Mouse (Mus musculus) liver, embryonic 11.5 days (tissue): ENCODE results near the gene Dusp15. TPM values are rescaled to one million over a fixed set of nuclear protein-coding genes. Genes with fewer than 3 reads are reported as not detected.

Experiments
- ATAC-seq: fragments of 200-750 bp; cut with Nextera tagmentation; replicated peaks from 2 replicates; pipeline ENCODE4 v1.8.0; 2017; ENCODE audit warnings: moderate number of reproducible peaks, mild to moderate bottlenecking, moderate TSS enrichment, moderate library complexity; ENCODE audit not compliant: low FRiP score
- DNase-seq: peaks from one replicate; pipeline ENCODE4 v3.0.0-alpha.2; 2017; ENCODE audit warnings: low spot score
- H3K27ac ChIP-seq: fragments of 300-500 bp; sonication (generic); 2 replicates; pipeline ENCODE4 v1.5.1; 2014; ENCODE audit warnings: mild to moderate bottlenecking, low read depth, low read length, control low read depth
- H3K27me3 ChIP-seq: fragments of 300-500 bp; sonication (generic); replicated peaks from 2 replicates; pipeline ENCODE4 v1.6.1; 2014; ENCODE audit warnings: low read length, mixed read lengths; ENCODE audit not compliant: control insufficient read depth, insufficient read depth
- H3K36me3 ChIP-seq: fragments of 300-500 bp; sonication (generic); 2 replicates; pipeline ENCODE4 v1.6.1; 2014; ENCODE audit warnings: mild to moderate bottlenecking, low read length, moderate library complexity, mixed read lengths; ENCODE audit not compliant: control insufficient read depth, insufficient read depth
- H3K4me1 ChIP-seq: fragments of 300-500 bp; sonication (generic); replicated peaks from 2 replicates; pipeline ENCODE4 v1.6.1; 2014; ENCODE audit warnings: low read length, mixed read lengths; ENCODE audit not compliant: control insufficient read depth, insufficient read depth
- H3K4me2 ChIP-seq: fragments of 300-500 bp; sonication (generic); 2 replicates; pipeline ENCODE4 v1.6.1; 2014; ENCODE audit warnings: mild to moderate bottlenecking, control low read depth, moderate library complexity
- H3K4me3 ChIP-seq: fragments of 300-500 bp; sonication (generic); 2 replicates; pipeline ENCODE4 v1.5.1; 2014; ENCODE audit warnings: low read depth, low read length, control low read depth
- H3K9ac ChIP-seq: fragments of 300-500 bp; sonication (generic); 2 replicates; pipeline ENCODE4 v1.6.1; 2014; ENCODE audit warnings: low read depth, low read length, control low read depth
- H3K9me3 ChIP-seq: fragments of 300-500 bp; sonication (generic); 2 replicates; pipeline ENCODE4 v1.6.1; 2016; ENCODE audit warnings: low read length, inconsistent platforms, mixed read lengths; ENCODE audit not compliant: control insufficient read depth
- WGBS: fragments of 180-500 bp; shearing (Covaris S2); extraction: QIAGEN DNeasy Blood & Tissue Kit; methylation state at CpG from one replicate; pipeline ENCODE4 v1.1.7; 2014; 5-methylcytosine and 5-hydroxymethylcytosine counted together
- polyA plus RNA-seq: library from polyadenylated mRNA; unstranded; fragments of >200 nt; fragmentation: Nextera tagmentation; extraction: Ambion mirVana; gene quantifications from 2 replicates; pipeline ENCODE4 v1.2.1, GENCODE M21; 2014

Gene Dusp15
- polyA plus RNA-seq, 1 experiment from 2014 or later = not detected

- Histone ChIP-seq H3K9ac (no peak overlapping the region), H3K27ac (no peak overlapping the region), H3K9me3 (no peaks in the 10 kb centered on the region), H3K4me2 (no peak overlapping the region), H3K4me1 (peaks cover 4% of the 10 kb centered on the region), H3K36me3 (no peaks in the 10 kb centered on the region), H3K27me3 (peaks cover 58% of the 10 kb centered on the region), H3K4me3 (no peak overlapping the region)
- 78% methylated on average over 6 of the region's 6 CpGs for WGBS
- DNase-seq (no peak), ATAC-seq (no peak)
Observed at GRCm38 (mm10) chr2:152941106-152941505, 10.4 kb downstream of the Dusp15 start.

- Histone ChIP-seq H3K36me3 (no peaks in the 10 kb centered on the region), H3K9me3 (no peaks in the 10 kb centered on the region), H3K27ac (no peak overlapping the region), H3K4me3 (no peak overlapping the region), H3K9ac (no peak overlapping the region), H3K4me2 (no peak overlapping the region), H3K4me1 (peaks cover 4% of the 10 kb centered on the region), H3K27me3 (peaks cover 56% of the 10 kb centered on the region)
- ATAC-seq = no peak
- 13% methylated on average over 4 of the region's 4 CpGs for WGBS
- DNase-seq = no peak
Observed at GRCm38 (mm10) chr2:152939846-152940245, 11.7 kb downstream of the Dusp15 start.

DNA sequence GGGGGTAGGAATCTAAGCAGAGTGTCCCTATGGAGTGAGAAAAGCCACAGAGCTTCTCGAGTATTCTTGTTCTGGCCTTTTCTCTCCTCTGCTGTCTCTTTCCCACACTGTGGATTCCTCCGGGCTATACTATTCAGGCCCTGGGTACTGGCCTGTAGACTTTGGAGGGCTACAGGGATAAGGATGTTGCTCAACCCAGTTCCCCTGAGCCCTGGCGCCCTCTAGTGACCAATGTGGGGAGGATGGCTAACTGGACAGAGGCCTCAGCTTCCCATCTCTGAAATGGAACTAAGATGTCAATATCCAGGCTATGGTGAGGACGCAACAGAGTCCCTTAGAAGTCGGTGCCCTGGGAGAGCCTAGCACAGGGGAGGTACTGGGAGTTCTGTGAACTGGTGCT is 17.9 kb downstream of the Dusp15 start:
- no peak overlapping the region for H3K4me2 ChIP-seq
- no peaks in the 10 kb centered on the region for H3K9me3 ChIP-seq
- ATAC-seq = no peak
- H3K36me3 ChIP-seq = no peaks in the 10 kb centered on the region
- no peak for DNase-seq
- no peaks in the 10 kb centered on the region; the same call in 1 of the 2 replicates for H3K4me1 ChIP-seq
- H3K27me3 ChIP-seq = 0 out of 2 replicates have a peak, but pooled peaks cover 9% of the 10 kb centered on the region
- no peak overlapping the region for H3K9ac ChIP-seq
- WGBS = 27% methylated on average over 5 of the region's 5 CpGs
- no peak overlapping the region for H3K27ac ChIP-seq
- no peak overlapping the region for H3K4me3 ChIP-seq

DNA sequence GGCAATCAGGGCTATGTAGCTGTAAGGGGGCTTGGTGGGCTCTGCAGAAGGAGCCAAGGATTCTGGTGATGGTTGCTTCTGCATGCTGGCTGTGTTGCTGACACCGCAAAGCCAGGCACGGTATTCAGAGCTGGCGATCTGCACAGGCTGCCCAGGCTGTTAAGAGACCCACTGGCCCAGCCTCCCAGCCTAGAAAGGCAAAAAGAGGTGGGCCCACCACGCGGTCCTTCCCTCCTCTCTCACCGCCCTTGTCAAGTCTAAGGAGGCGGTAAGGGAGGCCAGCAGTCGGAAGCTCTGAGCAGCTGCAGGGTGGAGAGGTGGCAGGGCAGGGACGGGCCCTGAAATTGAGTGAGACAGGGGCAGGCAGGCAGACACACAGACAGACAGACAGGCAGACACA is 18.4 kb downstream of the Dusp15 start, which contains the start of gene Foxs1:
Gene Foxs1, minus strand, starts transcription at position 161 of the 400 bp plus-strand sequence.
- DNase-seq (no peak), ATAC-seq (no peak)
- Histone ChIP-seq H3K27me3 (0 out of 2 replicates have a peak, but pooled peaks cover 9% of the 10 kb centered on the region), H3K27ac (no peak within 1 kb of the TSS), H3K36me3 (no peaks in the 10 kb centered on the region), H3K9ac (no peak within 1 kb of the TSS), H3K4me3 (no peak within 1 kb of the TSS), H3K9me3 (no peaks in the 10 kb centered on the region), H3K4me1 (no peaks in the 10 kb centered on the region; the same call in 1 of the 2 replicates), H3K4me2 (no peak within 1 kb of the TSS)
- WGBS = 36% methylated on average over 9 of the region's 9 CpGs

DNA sequence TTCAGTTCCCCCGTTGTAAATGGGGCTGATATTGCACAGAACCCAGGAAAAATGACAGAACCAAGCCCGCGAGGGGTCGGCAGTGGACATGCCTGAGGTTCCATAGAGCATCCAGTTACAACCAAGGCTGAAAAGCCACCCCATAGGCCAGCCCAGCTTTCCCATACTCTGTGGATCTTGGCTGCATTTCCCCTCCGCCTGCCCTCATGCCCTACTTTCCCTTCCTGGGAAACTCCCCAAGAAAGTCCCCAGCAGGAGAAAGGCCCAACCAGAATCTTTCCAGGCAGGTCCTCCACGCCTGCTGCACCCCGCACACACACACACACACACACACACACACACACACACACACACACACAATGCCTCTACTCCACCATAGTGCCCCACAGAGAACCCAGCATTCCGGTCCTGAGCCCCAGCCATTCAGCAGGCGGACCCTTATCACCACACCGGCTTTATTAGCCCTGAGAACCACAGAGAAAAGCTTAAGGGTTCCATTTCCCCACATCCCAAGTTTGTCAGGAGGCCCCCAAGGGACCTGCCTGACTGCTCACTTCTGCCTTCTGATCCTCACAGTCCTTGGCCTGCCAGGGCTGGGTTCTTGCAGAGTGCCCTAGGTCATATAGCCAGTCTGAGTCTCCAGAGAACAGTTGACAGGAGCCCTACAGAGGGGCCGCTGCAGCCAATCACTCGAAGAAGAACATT is 19.9 kb downstream of the Dusp15 start:
- DNase-seq = no peak

GRCm38 (mm10) chr2:152930276-152930675 is 21.2 kb downstream of the Dusp15 start:
- Histone ChIP-seq H3K4me3 (no peak overlapping the region), H3K4me1 (no peaks in the 10 kb centered on the region; the same call in 1 of the 2 replicates), H3K4me2 (no peak overlapping the region), H3K27me3 (no peaks in the 10 kb centered on the region), H3K9me3 (no peaks in the 10 kb centered on the region), H3K36me3 (no peaks in the 10 kb centered on the region), H3K27ac (no peak overlapping the region), H3K9ac (no peak overlapping the region)
- no peak for ATAC-seq
- WGBS = 37% methylated on average over 2 of the region's 2 CpGs
- no peak for DNase-seq

More for the DNA sequence above, 19.9 kb downstream of the Dusp15 start:
- H3K9me3 ChIP-seq = no peaks in the 10 kb centered on the region
- 72% methylated on average over 12 of the region's 12 CpGs for WGBS
- H3K4me3 ChIP-seq = no peak overlapping the region
- no peak overlapping the region for H3K27ac ChIP-seq
- no peak overlapping the region for H3K4me2 ChIP-seq
- H3K27me3 ChIP-seq = 0 out of 2 replicates have a peak, but pooled peaks cover 9% of the 10 kb centered on the region
- no peaks in the 10 kb centered on the region for H3K36me3 ChIP-seq
- H3K9ac ChIP-seq = no peak overlapping the region
- ATAC-seq = no peak
- H3K4me1 ChIP-seq = no peaks in the 10 kb centered on the region; the same call in 1 of the 2 replicates

- 56% methylated on average over 3 of the region's 3 CpGs for WGBS
- H3K27ac ChIP-seq = no peak overlapping the region
- no peaks in the 10 kb centered on the region for H3K27me3 ChIP-seq
- H3K9me3 ChIP-seq = no peaks in the 10 kb centered on the region
- H3K9ac ChIP-seq = no peak overlapping the region
- no peak for ATAC-seq
- no peak for DNase-seq
- H3K36me3 ChIP-seq = no peaks in the 10 kb centered on the region
- H3K4me1 ChIP-seq = no peaks in the 10 kb centered on the region; the same call in 1 of the 2 replicates
- no peak overlapping the region for H3K4me3 ChIP-seq
- H3K4me2 ChIP-seq = no peak overlapping the region
Observed at GRCm38 (mm10) chr2:152928988-152929370, 22.5 kb downstream of the Dusp15 start.

- Histone ChIP-seq H3K9me3 (no peaks in the 10 kb centered on the region), H3K27ac (peak overlapping the region; percentile 2; the same call in 1 of the 2 replicates), H3K4me3 (no peak overlapping the region), H3K4me2 (no peak overlapping the region), H3K4me1 (no peaks in the 10 kb centered on the region; the same call in 1 of the 2 replicates), H3K27me3 (no peaks in the 10 kb centered on the region), H3K9ac (no peak overlapping the region), H3K36me3 (no peaks in the 10 kb centered on the region)
- 49% methylated on average over 14 of the region's 14 CpGs for WGBS
- DNase-seq = no peak
- no peak for ATAC-seq
Observed at GRCm38 (mm10) chr2:152928219-152928987, 23.1 kb downstream of the Dusp15 start.
